Mouse (Mus musculus): ENCODE results near the gene Dgka. TPM values are rescaled to one million over a fixed set of nuclear protein-coding genes. Genes with fewer than 3 reads are reported as not detected.
A peak's percentile ranks its signal among the peaks of the same experiment; 100 is the strongest.
"Not testable (repeated sequence)": the region's sequence is repeated elsewhere in the genome, so short reads cannot be mapped to it uniquely, and the experiment has no call there.

The Dgka gene
- total and polyA plus RNA-seq, 2 experiments from 2014 or later: 4.9 to 7.5 TPM

DNA sequence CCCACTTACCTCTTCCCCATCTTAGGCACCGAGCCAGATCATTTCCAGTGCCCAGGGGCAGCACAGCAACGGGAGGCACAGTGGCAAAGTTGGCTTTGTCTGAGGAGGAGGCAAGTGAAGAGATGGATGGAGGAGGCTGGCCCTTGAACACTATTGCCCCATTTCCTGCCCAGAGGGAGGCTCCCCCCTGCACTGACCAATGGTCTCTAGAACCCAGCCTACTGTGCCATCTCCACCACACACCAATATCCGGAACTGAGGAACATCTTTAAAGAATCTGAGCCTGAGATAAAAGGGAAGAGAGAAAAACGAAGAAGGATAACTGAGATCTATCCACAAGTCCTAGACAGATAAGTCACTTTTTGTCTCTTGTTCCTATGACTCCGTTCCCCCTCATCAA is 16.6 kb downstream of the Dgka start:
- no peak for DNase-seq (ENCODE audit: low spot score)
- no peaks in the 10 kb centered on the region for H3K9me3 ChIP-seq (ENCODE audit: low read length)
- no peak overlapping the region for H3K4me2 ChIP-seq (ENCODE audit: low read depth, low read length, poor library complexity, severe bottlenecking)
- no peaks in the 10 kb centered on the region for H3K27me3 ChIP-seq (ENCODE audit: insufficient read depth, low read length)
- no peaks in the 10 kb centered on the region for H3K4me1 ChIP-seq (ENCODE audit: insufficient read depth, low read length)
- ATAC-seq (ENCODE audit: low FRiP score): no peak
- TF ChIP-seq CTCF (IDR thresholded peaks at IDR 0.05): no peak
- 90% methylated on average over 5 of the region's 5 CpGs for WGBS
- H3K4me3 ChIP-seq (ENCODE audit: low read depth, low read length): no peak overlapping the region
- no peak overlapping the region for H3K27ac ChIP-seq (ENCODE audit: low read depth, low read length)
- H3K9ac ChIP-seq (replicated peaks; ENCODE audit: low read length, poor library complexity, severe bottlenecking): no peak overlapping the region
- peaks cover 3% of the 10 kb centered on the region; the same call in 1 of the 2 replicates for H3K36me3 ChIP-seq (ENCODE audit: insufficient read depth, low read length)

- H3K9ac ChIP-seq (replicated peaks; ENCODE audit: low read length, poor library complexity, severe bottlenecking); H3K27ac ChIP-seq (ENCODE audit: low read depth, low read length); DNase-seq (ENCODE audit: low spot score); H3K4me2 ChIP-seq (ENCODE audit: low read depth, low read length, poor library complexity, severe bottlenecking); H3K27me3 ChIP-seq (ENCODE audit: insufficient read depth, low read length); H3K36me3 ChIP-seq (ENCODE audit: insufficient read depth, low read length); ATAC-seq (ENCODE audit: low FRiP score); H3K9me3 ChIP-seq (ENCODE audit: low read length); H3K4me3 ChIP-seq (ENCODE audit: low read depth, low read length); H3K4me1 ChIP-seq (ENCODE audit: insufficient read depth, low read length): not testable (repeated sequence)
- 90% methylated on average over 3 of the region's 4 CpGs for WGBS
These were observed 19.2 kb downstream of the Dgka start for GRCm38 (mm10) chr10:128725466-128725865.

DNA sequence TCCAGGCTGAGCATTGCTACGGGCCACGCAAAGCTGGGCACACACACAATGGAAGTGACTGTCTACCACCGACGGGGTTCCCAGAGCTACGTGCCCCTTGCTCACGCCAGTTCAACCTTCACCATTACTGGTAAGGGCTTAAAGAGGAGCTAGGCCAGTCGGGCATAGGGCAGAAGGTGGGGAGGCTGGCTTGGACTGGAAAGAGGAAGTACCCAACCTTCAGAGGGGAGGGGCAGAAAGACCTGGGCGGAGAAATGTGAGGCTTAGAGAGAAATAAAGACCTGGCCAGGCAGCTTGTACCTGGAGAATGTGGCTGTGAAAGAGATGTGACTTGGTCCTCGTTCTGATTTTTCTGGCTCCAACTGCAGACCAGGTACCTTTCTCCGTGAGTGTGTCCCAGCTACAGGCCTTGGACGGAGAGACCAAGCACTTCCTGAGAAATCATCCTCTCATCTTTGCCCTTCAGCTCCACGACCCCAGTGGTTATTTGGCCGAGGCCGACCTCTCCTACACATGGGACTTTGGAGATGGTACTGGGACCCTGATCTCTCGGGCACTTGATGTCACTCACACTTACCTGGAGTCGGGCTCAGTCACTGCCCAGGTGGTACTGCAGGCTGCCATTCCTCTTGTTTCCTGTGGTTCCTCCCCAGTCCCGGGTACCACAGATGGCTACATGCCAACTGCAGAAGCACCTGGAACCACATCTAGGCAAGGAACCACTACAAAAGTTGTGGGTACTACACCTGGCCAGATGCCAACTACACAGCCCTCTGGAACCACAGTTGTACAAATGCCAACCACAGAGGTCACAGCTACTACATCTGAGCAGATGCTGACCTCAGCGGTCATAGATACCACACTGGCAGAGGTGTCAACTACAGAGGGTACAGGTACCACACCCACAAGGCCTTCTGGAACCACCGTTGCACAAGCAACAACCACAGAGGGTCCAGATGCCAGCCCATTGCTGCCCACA is 28.8 kb downstream of the Dgka start:
- TF ChIP-seq CTCF (IDR thresholded peaks at IDR 0.05): no peak
- no peak for DNase-seq (ENCODE audit: low spot score)
- ATAC-seq (ENCODE audit: low FRiP score): no peak

GRCm38 (mm10) chr10:128711318-128711717 is 33.3 kb downstream of the Dgka start:
- not testable (repeated sequence) for DNase-seq (ENCODE audit: low spot score); ATAC-seq (ENCODE audit: low FRiP score); H3K9ac ChIP-seq (replicated peaks; ENCODE audit: low read length, poor library complexity, severe bottlenecking); H3K27ac ChIP-seq (ENCODE audit: low read depth, low read length); H3K4me3 ChIP-seq (ENCODE audit: low read depth, low read length); H3K4me2 ChIP-seq (ENCODE audit: low read depth, low read length, poor library complexity, severe bottlenecking); H3K4me1 ChIP-seq (ENCODE audit: insufficient read depth, low read length); H3K36me3 ChIP-seq (ENCODE audit: insufficient read depth, low read length); H3K9me3 ChIP-seq (ENCODE audit: low read length); H3K27me3 ChIP-seq (ENCODE audit: insufficient read depth, low read length)
- 98% methylated on average over 7 of the region's 7 CpGs for WGBS

More for the DNA sequence above, 28.8 kb downstream of the Dgka start:
- Histone ChIP-seq H3K4me2 (ENCODE audit: low read depth, low read length, poor library complexity, severe bottlenecking) (no peak overlapping the region), H3K4me3 (ENCODE audit: low read depth, low read length) (no peak overlapping the region), H3K27ac (ENCODE audit: low read depth, low read length) (no peak overlapping the region), H3K4me1 (ENCODE audit: insufficient read depth, low read length) (no peaks in the 10 kb centered on the region), H3K27me3 (ENCODE audit: insufficient read depth, low read length) (no peaks in the 10 kb centered on the region), H3K9me3 (ENCODE audit: low read length) (no peaks in the 10 kb centered on the region), H3K36me3 (ENCODE audit: insufficient read depth, low read length) (no peaks in the 10 kb centered on the region), H3K9ac (replicated peaks; ENCODE audit: low read length, poor library complexity, severe bottlenecking) (no peak overlapping the region)
- WGBS: 87% methylated on average over 19 of the region's 19 CpGs

DNA sequence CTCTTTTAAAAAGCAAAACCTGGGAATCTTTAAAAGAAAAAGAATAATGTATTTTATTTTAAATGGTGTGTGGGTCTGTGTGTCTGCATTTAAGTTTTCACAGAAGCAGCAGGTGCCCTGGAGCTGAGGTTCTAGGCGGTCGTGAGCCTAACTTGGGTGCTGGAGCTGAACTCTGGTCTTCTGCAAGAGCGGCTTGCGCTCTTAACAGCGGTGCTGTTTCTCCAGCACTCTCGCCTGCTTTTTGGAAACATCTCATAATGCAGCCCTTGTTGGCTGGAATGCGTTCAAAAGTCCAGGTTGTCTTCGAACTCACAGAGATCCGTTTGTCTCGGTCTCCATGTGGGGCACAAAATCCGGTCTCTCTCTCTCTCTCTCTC is 39.4 kb downstream of the Dgka start:
- H3K4me2 ChIP-seq (ENCODE audit: low read depth, low read length, poor library complexity, severe bottlenecking): peak overlapping the region; percentile 76
- peak; percentile 9 for DNase-seq (ENCODE audit: low spot score)
- H3K4me1 ChIP-seq (ENCODE audit: insufficient read depth, low read length): no peaks in the 10 kb centered on the region
- no peak overlapping the region for H3K9ac ChIP-seq (replicated peaks; ENCODE audit: low read length, poor library complexity, severe bottlenecking)
- ATAC-seq (ENCODE audit: low FRiP score): no peak; the same call in 1 of the 2 replicates
- H3K27me3 ChIP-seq (ENCODE audit: insufficient read depth, low read length): no peaks in the 10 kb centered on the region
- WGBS: 7% methylated on average over 11 of the region's 11 CpGs
- H3K9me3 ChIP-seq (ENCODE audit: low read length): no peaks in the 10 kb centered on the region
- peak overlapping the region; percentile 54 for H3K4me3 ChIP-seq (ENCODE audit: low read depth, low read length)
- H3K36me3 ChIP-seq (ENCODE audit: insufficient read depth, low read length): no peaks in the 10 kb centered on the region
- TF ChIP-seq CTCF (IDR thresholded peaks at IDR 0.05): no peak
- H3K27ac ChIP-seq (ENCODE audit: low read depth, low read length): no peak overlapping the region

Data from midbrain, postnatal 0 days (tissue).